Mouse (Mus musculus) liver, embryonic 14.5 days (tissue): ENCODE measurements around the gene Crocc.

ENCODE experiments used
- CTCF ChIP-seq: IDR thresholded peaks from 2 replicates; pipeline ENCODE4 v1.5.1; 2016; ENCODE audit warnings: antibody characterized with exemption, low read depth, control low read depth
- EP300 ChIP-seq: IDR thresholded peaks from 2 replicates; pipeline ENCODE4 v1.6.1; 2016; ENCODE audit warnings: antibody characterized with exemption, low read depth

GRCm38 (mm10) chr4:140974408-140974807 is 85.9 kb downstream of the Crocc start:
- TF ChIP-seq CTCF = no peak
- no peak for TF ChIP-seq EP300
